Mouse (Mus musculus): ENCODE measurements around the gene Gfi1. TPM values are rescaled to one million over a fixed set of nuclear protein-coding genes. Genes with fewer than 3 reads are reported as not detected.

Gfi1 gene
- polyA plus RNA-seq (2012; rRNA removed): 3.9 and 6.0 TPM in 2 replicates

GRCm38 (mm10) chr5:107725435-107726261 is at the start of gene Gfi1:
TSS of gene Gfi1 (minus strand) at chr5:107726036.

Other genes with a start within 250 kb of the Gfi1 start
- 0.01 and 0.02 TPM in 2 replicates for gene Gm42669, start 218.4 kb downstream of the Gfi1 start, polyA plus RNA-seq (2012; rRNA removed)
- gene 1700028K03Rik, start 191.3 kb downstream of the Gfi1 start, polyA plus RNA-seq (2012; rRNA removed): 0.01 TPM in 2 replicates
- gene Rpap2, start 128.7 kb downstream of the Gfi1 start, polyA plus RNA-seq (2012; rRNA removed): 3.3 and 3.4 TPM in 2 replicates
- 2.4 and 2.7 TPM in 2 replicates for gene Glmn, start 128.1 kb downstream of the Gfi1 start, polyA plus RNA-seq (2012; rRNA removed)
- gene Ube2d2b, start 104.1 kb upstream of the Gfi1 start, polyA plus RNA-seq (2012; rRNA removed): not detected in 2 replicates
- gene Evi5, start 149.1 kb upstream of the Gfi1 start, polyA plus RNA-seq (2012; rRNA removed): 25.4 and 26.4 TPM in 2 replicates
- gene Rpl5, start 174.5 kb upstream of the Gfi1 start, polyA plus RNA-seq (2012; rRNA removed): 75.8 and 82.8 TPM in 2 replicates